ENCODE assay signal across 19 mouse cellular contexts in the genomic region with DNA sequence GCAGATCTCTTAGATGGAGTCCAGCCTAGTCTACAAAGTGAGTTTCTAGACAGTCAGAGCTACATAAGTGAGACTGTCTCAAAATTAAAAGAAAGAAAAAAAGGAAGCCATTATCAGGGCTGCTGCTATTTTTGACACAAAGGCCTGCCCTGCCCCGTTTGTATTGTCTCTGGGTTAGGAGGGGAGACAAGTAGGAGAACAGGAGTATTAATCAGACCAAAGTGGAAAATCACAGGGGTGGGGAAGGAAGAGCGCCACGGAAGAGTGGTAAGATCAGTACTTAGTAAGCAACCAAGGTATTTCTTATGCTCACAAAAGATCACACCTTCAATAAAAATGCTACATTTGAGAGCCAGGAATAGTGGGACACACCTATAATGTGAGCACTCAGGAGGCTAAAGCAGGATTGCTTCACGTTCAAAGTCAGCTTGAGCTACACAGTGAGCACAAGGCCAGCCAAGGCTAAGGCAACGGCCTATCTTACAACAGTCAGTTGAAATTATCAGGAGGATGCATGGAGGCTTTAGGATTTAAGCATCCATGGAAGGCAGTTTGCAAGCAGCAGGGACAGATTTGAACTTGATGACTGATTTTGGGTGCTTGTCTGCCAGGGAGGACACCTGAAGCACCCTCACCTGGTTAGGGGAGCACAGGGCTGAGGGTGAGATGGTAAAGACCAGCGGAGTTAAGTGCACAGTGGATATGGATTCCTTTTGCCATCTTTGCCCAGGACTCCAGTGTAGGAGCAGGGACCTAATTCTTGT. TPM values are rescaled to one million over a fixed set of nuclear protein-coding genes. Genes with fewer than 3 reads are reported as not detected.
DNase-seq lines count a peak whose midpoint lies in the region; ATAC-seq and TF ChIP-seq lines count a peak whose summit lies in the region.
"Had no signal": no experiment of that assay in that cellular context is flagged by ENCODE, and none has a peak within 500 bp of the region (broad histone marks: within the 10 kb centered on the region; RNA-seq: fewer than 3 reads in every experiment).

No protein-coding gene starts in this region.

- 37% methylated on average over 6 of the region's 6 CpGs for WGBS in heart, adult 2 months
- 58% methylated on average over 6 of the region's 6 CpGs for WGBS in liver, embryonic 13.5 days (ENCODE audit: insufficient replicate concordance)
- 52% methylated on average over 6 of the region's 6 CpGs for WGBS in heart, embryonic 13.5 days
- 66% methylated on average over 6 of the region's 6 CpGs for WGBS in stomach, embryonic 15.5 days

- H3K36me3 ChIP-seq in heart, adult 2 months (ENCODE audit: control insufficient read depth, insufficient read depth, low read length), result peaks cover 4% of the 10 kb centered on the region
- H3K36me3 ChIP-seq in liver, embryonic 13.5 days, result no peaks in the 10 kb centered on the region
- peaks cover 4% of the 10 kb centered on the region for H3K36me3 ChIP-seq in heart, embryonic 13.5 days
- H3K36me3 ChIP-seq in stomach, embryonic 15.5 days, result no peaks in the 10 kb centered on the region

- peak in 1 of 2 experiments; percentile 47 for DNase-seq in heart, adult 2 months
- DNase-seq in heart, postnatal 10 days, result no peak
- DNase-seq in liver, embryonic 13.5 days, result no peak
- no peak for DNase-seq in liver
- no peak for DNase-seq in urinary bladder, postnatal 36 days (ENCODE audit: low spot score in 2 of 2)
- DNase-seq: adrenal gland, postnatal 25 days; B cell, adult 2 months; cerebellum, adult 18-20 months; kidney, adult 8-10 months; layer of hippocampus, adult 9-11 months; lung, postnatal 14 days; midbrain, embryonic 14.5 days; spleen, adult 18-20 months; thymus, adult 18-20 months had no signal

- H3K9me3 ChIP-seq in liver, embryonic 13.5 days (replicated peaks), result no peaks in the 10 kb centered on the region
- no peaks in the 10 kb centered on the region for H3K9me3 ChIP-seq in heart, embryonic 13.5 days
- no peaks in the 10 kb centered on the region for H3K9me3 ChIP-seq in stomach, embryonic 15.5 days
- H3K9me3 ChIP-seq: embryonic facial prominence, embryonic 10.5 days had no signal

- no peaks in the 10 kb centered on the region for H3K27me3 ChIP-seq in heart, adult 2 months (ENCODE audit: control insufficient read depth, insufficient read depth, low read length)
- H3K27me3 ChIP-seq in liver, embryonic 13.5 days, result no peaks in the 10 kb centered on the region
- H3K27me3 ChIP-seq in heart, embryonic 13.5 days (replicated peaks), result no peaks in the 10 kb centered on the region
- no peaks in the 10 kb centered on the region for H3K27me3 ChIP-seq in stomach, embryonic 15.5 days (replicated peaks)

- H3K27ac ChIP-seq in heart, adult 2 months, result peak overlapping the region; percentile 97
- H3K27ac ChIP-seq in liver, embryonic 13.5 days, result peak overlapping the region; percentile 21; the same call in 1 of the 2 replicates
- H3K27ac ChIP-seq in heart, embryonic 13.5 days (replicated peaks), result peak overlapping the region; percentile 99
- peak overlapping the region; percentile 99 for H3K27ac ChIP-seq in stomach, embryonic 15.5 days
- H3K27ac ChIP-seq: embryonic facial prominence, embryonic 10.5 days had no signal

- TF ChIP-seq POLR2A in heart, adult 2 months (IDR thresholded peaks at IDR 0.05; ENCODE audit: insufficient read depth, low read depth, low read length), result 0 out of 2 replicates have a peak, but pooled peaks have one; percentile 20

- H3K4me1 ChIP-seq in heart, adult 2 months (ENCODE audit: control insufficient read depth, insufficient read depth, low read length), result peaks cover 56% of the 10 kb centered on the region
- H3K4me1 ChIP-seq in liver, embryonic 13.5 days (replicated peaks), result peaks cover 98% of the 10 kb centered on the region
- H3K4me1 ChIP-seq in heart, embryonic 13.5 days, result peaks cover 87% of the 10 kb centered on the region
- H3K4me1 ChIP-seq in stomach, embryonic 15.5 days, result peaks cover 55% of the 10 kb centered on the region

- TF ChIP-seq CTCF in heart, adult 2 months (IDR thresholded peaks at IDR 0.05), result no peak

- TF ChIP-seq EP300 in heart, adult 2 months (IDR thresholded peaks at IDR 0.05; ENCODE audit: insufficient read depth, low read depth, low read length), result no peak

- no peak overlapping the region; the same call in 1 of the 2 replicates for H3K4me2 ChIP-seq in liver, embryonic 13.5 days
- peak overlapping the region; percentile 32; the same call in 1 of the 2 replicates for H3K4me2 ChIP-seq in heart, embryonic 13.5 days
- H3K4me2 ChIP-seq in stomach, embryonic 15.5 days, result no peak overlapping the region

- ATAC-seq in liver, embryonic 13.5 days (ENCODE audit: low read depth), result no peak
- ATAC-seq in heart, embryonic 13.5 days (ENCODE audit: extremely low read depth, insufficient number of reproducible peaks, low FRiP score, low TSS enrichment), result no peak
- ATAC-seq in stomach, embryonic 15.5 days (ENCODE audit: insufficient read depth, low FRiP score, low read depth), result no peak
- no peak for ATAC-seq in megakaryocyte progenitor cell, adult 5-6 weeks (replicated peaks; ENCODE audit: poor library complexity)

- H3K79me2 ChIP-seq in heart, adult 2 months (replicated peaks; ENCODE audit: control insufficient read depth, insufficient read depth, low read length), result 0 out of 2 replicates have a peak, but pooled peaks cover 5% of the 10 kb centered on the region

- intact Hi-C loops in heart, adult 2 months (cut with DNase I), result no loop called here
- intact Hi-C loops in heart, postnatal 10 days (cut with DNase I), result no loop called here

- H3K9ac ChIP-seq in heart, adult 2 months (ENCODE audit: low read depth, low read length), result peak overlapping the region; percentile 34; the same call in 1 of the 2 replicates
- no peak overlapping the region for H3K9ac ChIP-seq in liver, embryonic 13.5 days
- peak overlapping the region; percentile 67 for H3K9ac ChIP-seq in heart, embryonic 13.5 days
- no peak overlapping the region for H3K9ac ChIP-seq in stomach, embryonic 15.5 days

- 0 out of 2 replicates have a peak overlapping the region, but pooled peaks have one; percentile 6 for H3K4me3 ChIP-seq in heart, adult 2 months
- no peak overlapping the region for H3K4me3 ChIP-seq in liver, embryonic 13.5 days (replicated peaks)
- H3K4me3 ChIP-seq in heart, embryonic 13.5 days, result no peak overlapping the region
- H3K4me3 ChIP-seq in stomach, embryonic 15.5 days (replicated peaks), result no peak overlapping the region
- H3K4me3 ChIP-seq: embryonic facial prominence, embryonic 10.5 days had no signal

RNA-seq across cellular contexts. Expression of gene Tmbim1, which starts 4.9 kb away (rescaled TPM):
- 10 to 100 TPM; 41.3 to 48.1 TPM for total RNA-seq in heart, adult 2 months (2021)
- polyA plus RNA-seq in heart, adult 2 months (2012; rRNA removed), result 97.1 and 148 TPM in 2 replicates
- 10 to 100 TPM; 43.2 to 45.8 TPM for total RNA-seq in heart, postnatal 10 days (2021)
- 15.9 and 18.0 TPM in 2 replicates for polyA plus RNA-seq in liver, embryonic 13.5 days (2015; fragmentation: Nextera tagmentation; extraction: Ambion mirVana)
- 42.0 and 42.7 TPM in 2 replicates for polyA plus RNA-seq in heart, embryonic 13.5 days (2015; fragmentation: Nextera tagmentation; extraction: Ambion mirVana)
- 68.3 and 73.4 TPM in 2 replicates for polyA plus RNA-seq in stomach, embryonic 15.5 days (2015; fragmentation: Nextera tagmentation; extraction: Ambion mirVana)
- total RNA-seq in megakaryocyte progenitor cell, adult 5-6 weeks (2015), result 13.6 and 13.8 TPM in 2 replicates
- 14.0 and 18.4 TPM in 2 replicates for total RNA-seq in megakaryocyte progenitor cell, adult 5-6 weeks (2017)

RNA-seq across cellular contexts. Expression of gene Pnkd, which starts 15.8 kb away (rescaled TPM):
- 100 to 1,000 TPM; 126 to 140 TPM for total RNA-seq in heart, adult 2 months (2021)
- polyA plus RNA-seq in heart, adult 2 months (2012; rRNA removed), result 104 and 113 TPM in 2 replicates
- total RNA-seq in heart, postnatal 10 days (2021), result 100 to 1,000 TPM; 205 to 211 TPM
- polyA plus RNA-seq in liver, embryonic 13.5 days (2015; fragmentation: Nextera tagmentation; extraction: Ambion mirVana), result 36.5 and 39.8 TPM in 2 replicates
- 227 and 252 TPM in 2 replicates for polyA plus RNA-seq in heart, embryonic 13.5 days (2015; fragmentation: Nextera tagmentation; extraction: Ambion mirVana)
- 117 and 124 TPM in 2 replicates for polyA plus RNA-seq in stomach, embryonic 15.5 days (2015; fragmentation: Nextera tagmentation; extraction: Ambion mirVana)
- total RNA-seq in megakaryocyte progenitor cell, adult 5-6 weeks (2015), result 29.8 and 32.4 TPM in 2 replicates
- total RNA-seq in megakaryocyte progenitor cell, adult 5-6 weeks (2017), result 11.2 and 21.6 TPM in 2 replicates

RNA-seq across cellular contexts. Expression of gene Aamp, which starts 16.0 kb away (rescaled TPM):
- total RNA-seq in heart, adult 2 months (2021), result 100 to 1,000 TPM in 1 of 2 experiments, 10 to 100 TPM in 1; 89.3 to 100 TPM
- polyA plus RNA-seq in heart, adult 2 months (2012; rRNA removed), result 116 and 135 TPM in 2 replicates
- total RNA-seq in heart, postnatal 10 days (2021), result 100 to 1,000 TPM; 103 to 109 TPM
- 104 and 107 TPM in 2 replicates for polyA plus RNA-seq in liver, embryonic 13.5 days (2015; fragmentation: Nextera tagmentation; extraction: Ambion mirVana)
- polyA plus RNA-seq in heart, embryonic 13.5 days (2015; fragmentation: Nextera tagmentation; extraction: Ambion mirVana), result 164 and 188 TPM in 2 replicates
- polyA plus RNA-seq in stomach, embryonic 15.5 days (2015; fragmentation: Nextera tagmentation; extraction: Ambion mirVana), result 229 and 235 TPM in 2 replicates
- total RNA-seq in megakaryocyte progenitor cell, adult 5-6 weeks (2015), result 45.3 and 49.7 TPM in 2 replicates
- 98.1 and 104 TPM in 2 replicates for total RNA-seq in megakaryocyte progenitor cell, adult 5-6 weeks (2017)

RNA-seq across cellular contexts. Expression of gene Gpbar1, which starts 22.2 kb away (rescaled TPM):
- total RNA-seq in heart, adult 2 months (2021), result not detected
- 0.14 and 0.15 TPM in 2 replicates for polyA plus RNA-seq in heart, adult 2 months (2012; rRNA removed)
- not detected for total RNA-seq in heart, postnatal 10 days (2021)
- polyA plus RNA-seq in liver, embryonic 13.5 days (2015; fragmentation: Nextera tagmentation; extraction: Ambion mirVana), result 0.64 and 0.75 TPM in 2 replicates
- polyA plus RNA-seq in heart, embryonic 13.5 days (2015; fragmentation: Nextera tagmentation; extraction: Ambion mirVana), result 0.36 and 0.64 TPM in 2 replicates
- 1.1 and 1.3 TPM in 2 replicates for polyA plus RNA-seq in stomach, embryonic 15.5 days (2015; fragmentation: Nextera tagmentation; extraction: Ambion mirVana)
- 0.12 TPM in 1 of 2 replicates, not detected in the other for total RNA-seq in megakaryocyte progenitor cell, adult 5-6 weeks (2015)
- total RNA-seq in megakaryocyte progenitor cell, adult 5-6 weeks (2017), result not detected in 2 replicates
- total RNA-seq: adrenal gland, postnatal 25 days; left cerebral cortex, postnatal 36 days had no signal

Comparison
In these comparisons a context has a peak if more than half of its experiments do, and no peak if none do; other contexts are left out.
1. H3K27ac ChIP-seq: peak in every context shown above with its lines; median percentile 99 in heart, embryonic 13.5 days; 99 in stomach, embryonic 15.5 days; 97 in heart, adult 2 months; 21 in liver, embryonic 13.5 days.
2. H3K9ac ChIP-seq: peak in heart, adult 2 months (single experiment) and heart, embryonic 13.5 days (single experiment); none in liver, embryonic 13.5 days (single experiment) and stomach, embryonic 15.5 days (single experiment).